In genomic region chr13:38333496-38333895, GRCm38 (mm10) we compare ENCODE assay signal across 23 mouse cellular contexts. TPM values are rescaled to one million over a fixed set of nuclear protein-coding genes. Genes with fewer than 3 reads are reported as not detected.
A peak's percentile ranks its signal among the peaks of the same experiment; 100 is the strongest.
DNase-seq lines count a peak whose midpoint lies in the region; ATAC-seq and TF ChIP-seq lines count a peak whose summit lies in the region.
"Had no signal": no experiment of that assay in that cellular context is flagged by ENCODE, and none has a peak within 500 bp of the region (broad histone marks: within the 10 kb centered on the region; RNA-seq: fewer than 3 reads in every experiment).

No protein-coding gene starts in this region.

- TF ChIP-seq CTCF in kidney, postnatal 0 days (IDR thresholded peaks at IDR 0.05; ENCODE audit: low read depth) = peak; percentile 11; the same call in 1 of the 2 replicates
- no peak for TF ChIP-seq CTCF in lung, postnatal 0 days (IDR thresholded peaks at IDR 0.05)
- TF ChIP-seq CTCF in lung, adult 2 months (IDR thresholded peaks at IDR 0.05; ENCODE audit: insufficient read depth, low read length) = no peak

- no peak for TF ChIP-seq EP300 in lung, postnatal 0 days (IDR thresholded peaks at IDR 0.05)

- H3K4me2 ChIP-seq in forebrain, embryonic 13.5 days = no peak overlapping the region
- H3K4me2 ChIP-seq in forebrain, embryonic 11.5 days (ENCODE audit: low read depth, low read length, severe bottlenecking) = no peak overlapping the region
- no peak overlapping the region for H3K4me2 ChIP-seq in kidney, postnatal 0 days (ENCODE audit: low read length)
- H3K4me2 ChIP-seq in lung, postnatal 0 days (replicated peaks; ENCODE audit: low read depth, low read length) = no peak overlapping the region
- H3K4me2 ChIP-seq: embryonic facial prominence, embryonic 13.5 days; hindbrain, embryonic 12.5 days had no signal

- no peak overlapping the region for H3K4me3 ChIP-seq in forebrain, embryonic 13.5 days
- no peak overlapping the region for H3K4me3 ChIP-seq in forebrain, embryonic 11.5 days (ENCODE audit: low read depth, low read length)
- no peak overlapping the region for H3K4me3 ChIP-seq in kidney, postnatal 0 days (replicated peaks; ENCODE audit: low read depth, low read length)
- no peak overlapping the region for H3K4me3 ChIP-seq in lung, postnatal 0 days (ENCODE audit: low read depth, low read length)
- H3K4me3 ChIP-seq in lung, adult 2 months (replicated peaks; ENCODE audit: extremely low read depth, low read depth, low read length) = no peak overlapping the region
- H3K4me3 ChIP-seq: embryonic facial prominence, embryonic 13.5 days; heart, embryonic 10.5 days; hindbrain, embryonic 12.5 days had no signal

- no peaks in the 10 kb centered on the region for H3K4me1 ChIP-seq in forebrain, embryonic 13.5 days
- no peaks in the 10 kb centered on the region for H3K4me1 ChIP-seq in forebrain, embryonic 11.5 days (replicated peaks; ENCODE audit: control insufficient read depth, insufficient read depth, low read length)
- H3K4me1 ChIP-seq in kidney, postnatal 0 days (replicated peaks; ENCODE audit: insufficient read depth, low read length) = no peaks in the 10 kb centered on the region
- H3K4me1 ChIP-seq in lung, postnatal 0 days (ENCODE audit: insufficient read depth, low read depth, low read length) = no peaks in the 10 kb centered on the region
- H3K4me1 ChIP-seq in lung, adult 2 months (ENCODE audit: control insufficient read depth, insufficient read depth, low read length) = no peaks in the 10 kb centered on the region

- no peak for TF ChIP-seq POLR2A in lung, adult 2 months (IDR thresholded peaks at IDR 0.05; ENCODE audit: borderline replicate concordance, extremely low read depth, low read depth, low read length)

- no peaks in the 10 kb centered on the region for H3K27me3 ChIP-seq in forebrain, embryonic 13.5 days
- no peaks in the 10 kb centered on the region for H3K27me3 ChIP-seq in forebrain, embryonic 11.5 days (ENCODE audit: control insufficient read depth, insufficient read depth, low read length)
- H3K27me3 ChIP-seq in kidney, postnatal 0 days (ENCODE audit: insufficient read depth, low read length) = no peaks in the 10 kb centered on the region
- H3K27me3 ChIP-seq in lung, postnatal 0 days (replicated peaks; ENCODE audit: insufficient read depth, low read length) = no peaks in the 10 kb centered on the region
- H3K27me3 ChIP-seq: embryonic facial prominence, embryonic 13.5 days; hindbrain, embryonic 12.5 days had no signal

- peak; percentile 48; the same call in 1 of the 2 replicates for ATAC-seq in forebrain, embryonic 13.5 days
- no peak for ATAC-seq in forebrain, embryonic 11.5 days (replicated peaks; ENCODE audit: low FRiP score)
- ATAC-seq in kidney, postnatal 0 days (replicated peaks; ENCODE audit: low FRiP score, low read depth) = no peak
- ATAC-seq in lung, postnatal 0 days = 0 out of 2 replicates have a peak, but pooled peaks have one; percentile 16
- ATAC-seq: CD4-positive, CD25-positive, alpha-beta regulatory T cell, adult 4 months; hindbrain, embryonic 16.5 days; inflammation-experienced regulatory T-cells, adult 6 months had no signal

- DNase-seq in forebrain, embryonic 11.5 days (ENCODE audit: low spot score) = no peak
- DNase-seq in kidney, postnatal 0 days (ENCODE audit: low spot score) = peak; percentile 73
- DNase-seq in kidney, adult 8-10 months = no peak
- DNase-seq in lung, postnatal 0 days (ENCODE audit: low spot score) = peak; percentile 22
- no peak for DNase-seq in lung, adult 2 months
- DNase-seq in layer of hippocampus, postnatal 36 days = no peak
- DNase-seq: adrenal gland, postnatal 10 days; B cell, adult 2 months; cerebellum, adult 18-20 months; cerebellum, adult 9-11 months; cerebellum, postnatal 36 days; gastrocnemius, postnatal 10 days; heart, adult 18-20 months; heart, postnatal 10 days; heart, postnatal 4 days had no signal

- no peak overlapping the region for H3K9ac ChIP-seq in forebrain, embryonic 13.5 days
- no peak overlapping the region for H3K9ac ChIP-seq in forebrain, embryonic 11.5 days (ENCODE audit: low read length)
- H3K9ac ChIP-seq in kidney, postnatal 0 days (ENCODE audit: low read depth, low read length) = no peak overlapping the region
- no peak overlapping the region for H3K9ac ChIP-seq in lung, postnatal 0 days (replicated peaks; ENCODE audit: low read depth)
- H3K9ac ChIP-seq: embryonic facial prominence, embryonic 13.5 days; hindbrain, embryonic 12.5 days had no signal

- 86% methylated on average over 5 of the region's 5 CpGs for WGBS in forebrain, embryonic 13.5 days
- WGBS in forebrain, embryonic 11.5 days = 90% methylated on average over 5 of the region's 5 CpGs
- 65% methylated on average over 5 of the region's 5 CpGs for WGBS in kidney, postnatal 0 days
- 69% methylated on average over 5 of the region's 5 CpGs for WGBS in lung, postnatal 0 days
- WGBS in lung, adult 2 months = 74% methylated on average over 5 of the region's 5 CpGs

- no peaks in the 10 kb centered on the region for H3K9me3 ChIP-seq in forebrain, embryonic 13.5 days (replicated peaks)
- H3K9me3 ChIP-seq in forebrain, embryonic 11.5 days (ENCODE audit: control insufficient read depth, low read length) = no peaks in the 10 kb centered on the region; the same call in 1 of the 2 replicates
- no peaks in the 10 kb centered on the region for H3K9me3 ChIP-seq in kidney, postnatal 0 days (replicated peaks; ENCODE audit: low read length)
- H3K9me3 ChIP-seq in lung, postnatal 0 days (ENCODE audit: low read length) = no peaks in the 10 kb centered on the region
- H3K9me3 ChIP-seq: embryonic facial prominence, embryonic 13.5 days; G1E had no signal

- H3K27ac ChIP-seq in forebrain, embryonic 13.5 days = no peak overlapping the region
- no peak overlapping the region for H3K27ac ChIP-seq in forebrain, embryonic 11.5 days (ENCODE audit: low read depth, low read length)
- no peak overlapping the region for H3K27ac ChIP-seq in kidney, postnatal 0 days
- no peak overlapping the region for H3K27ac ChIP-seq in lung, postnatal 0 days (ENCODE audit: low read length)
- H3K27ac ChIP-seq: embryonic facial prominence, embryonic 13.5 days; heart, embryonic 10.5 days; hindbrain, embryonic 12.5 days had no signal

- H3K36me3 ChIP-seq in forebrain, embryonic 13.5 days (ENCODE audit: poor library complexity, severe bottlenecking) = no peaks in the 10 kb centered on the region
- H3K36me3 ChIP-seq in forebrain, embryonic 11.5 days (ENCODE audit: control insufficient read depth, insufficient read depth, low read length) = no peaks in the 10 kb centered on the region
- H3K36me3 ChIP-seq in kidney, postnatal 0 days (ENCODE audit: insufficient read depth, low read length) = no peaks in the 10 kb centered on the region
- H3K36me3 ChIP-seq in lung, postnatal 0 days (ENCODE audit: insufficient read depth, low read length) = no peaks in the 10 kb centered on the region
- H3K36me3 ChIP-seq: embryonic facial prominence, embryonic 13.5 days; G1E; heart, embryonic 10.5 days; hindbrain, embryonic 12.5 days had no signal

RNA-seq across cellular contexts. Expression of gene Bmp6, which starts 11.4 kb away (rescaled TPM):
- 0.71 and 1.7 TPM in 2 replicates for polyA plus RNA-seq in forebrain, embryonic 13.5 days (2015; fragmentation: Nextera tagmentation; extraction: Ambion mirVana)
- 2.2 and 3.7 TPM in 2 replicates for polyA plus RNA-seq in forebrain, embryonic 11.5 days (2014; fragmentation: Nextera tagmentation; extraction: Ambion mirVana)
- 2.7 and 3.1 TPM in 2 replicates for polyA plus RNA-seq in kidney, postnatal 0 days (2015; fragmentation: Nextera tagmentation; extraction: Ambion mirVana)
- 3.0 and 3.8 TPM in 2 replicates for polyA plus RNA-seq in lung, postnatal 0 days (2015; fragmentation: Nextera tagmentation; extraction: Ambion mirVana)
- polyA plus RNA-seq in lung, adult 2 months (2012; rRNA removed) = 193 and 202 TPM in 2 replicates
- total RNA-seq in layer of hippocampus, postnatal 36 days (2021) = 1 to 10 TPM; 3.0 to 6.4 TPM
- polyA plus RNA-seq: CD4-positive, CD25-positive, alpha-beta regulatory T cell, adult 4 months; G1E; inflammation-experienced regulatory T-cells, adult 6 months had no signal

Comparison
In these comparisons a context has a peak if more than half of its experiments do, and no peak if none do; other contexts are left out.
1. ATAC-seq: peak in forebrain, embryonic 13.5 days (single experiment) and lung, postnatal 0 days (single experiment); none in forebrain, embryonic 11.5 days (single experiment) and kidney, postnatal 0 days (single experiment).
2. DNase-seq: peak in kidney, postnatal 0 days (single experiment) and lung, postnatal 0 days (single experiment); none in forebrain, embryonic 11.5 days (single experiment), kidney, adult 8-10 months (0 of 2), lung, adult 2 months (single experiment) and layer of hippocampus, postnatal 36 days (0 of 2).
3. RNA of gene Bmp6, which starts 11.4 kb away (polyA plus RNA-seq): 193 to 202 TPM in lung, adult 2 months; 2.7 to 3.1 TPM in kidney, postnatal 0 days, 3.0 to 3.8 TPM in lung, postnatal 0 days, 2.2 to 3.7 TPM in forebrain, embryonic 11.5 days and 0.71 to 1.7 TPM in forebrain, embryonic 13.5 days; every median in the first group is over 10 times any median in the second.